Mouse (Mus musculus): ENCODE measurements around the gene Gm36210. TPM values are rescaled to one million over a fixed set of nuclear protein-coding genes. Genes with fewer than 3 reads are reported as not detected.

Gm36210 gene
- polyA plus RNA-seq, 1 experiment from 2014 or later, result 0.22 TPM

- no peak for ATAC-seq (replicated peaks; ENCODE audit: low FRiP score)
- H3K27ac ChIP-seq (ENCODE audit: low read depth, low read length), result peak within 1 kb of the TSS; percentile 70
Observed at GRCm38 (mm10) chr7:4925441-4926381, 19.4 kb upstream of the Gm36210 start, which contains the start of gene Ssc5d. Gene Ssc5d (plus strand): TSS chr7:4925785.

GRCm38 (mm10) chr7:4924891-4925301 is 18.6 kb upstream of the Gm36210 start:
- 16% methylated on average over 3 of the region's 4 CpGs for WGBS
- no peak overlapping the region for H3K4me2 ChIP-seq
- H3K4me1 ChIP-seq (replicated peaks; ENCODE audit: control insufficient read depth, insufficient read depth, low read length), result peaks cover 28% of the 10 kb centered on the region
- H3K36me3 ChIP-seq (ENCODE audit: control insufficient read depth, insufficient read depth, low read length), result peaks cover 11% of the 10 kb centered on the region
- peaks cover 26% of the 10 kb centered on the region for H3K27me3 ChIP-seq (replicated peaks; ENCODE audit: control insufficient read depth, insufficient read depth, low read length)
- H3K9ac ChIP-seq (ENCODE audit: low read depth, low read length), result no peak overlapping the region
- no peak for ATAC-seq (replicated peaks; ENCODE audit: low FRiP score)
- H3K4me3 ChIP-seq (ENCODE audit: low read depth, low read length), result no peak overlapping the region
- H3K9me3 ChIP-seq (ENCODE audit: control insufficient read depth, low read length), result no peaks in the 10 kb centered on the region
- peak overlapping the region; percentile 70 for H3K27ac ChIP-seq (ENCODE audit: low read depth, low read length)
- no peak for DNase-seq (ENCODE audit: low spot score)

More at GRCm38 (mm10) chr7:4925441-4926381, 19.4 kb upstream of the Gm36210 start, which contains the start of gene Ssc5d:
- WGBS, result 21% methylated on average over 6 of the region's 6 CpGs
- Histone ChIP-seq H3K4me1 (replicated peaks; ENCODE audit: control insufficient read depth, insufficient read depth, low read length) (peaks cover 26% of the 10 kb centered on the region), H3K4me3 (ENCODE audit: low read depth, low read length) (no peak within 1 kb of the TSS), H3K4me2 (no peak within 1 kb of the TSS), H3K9ac (ENCODE audit: low read depth, low read length) (no peak within 1 kb of the TSS; the same call in 1 of the 2 replicates), H3K27me3 (replicated peaks; ENCODE audit: control insufficient read depth, insufficient read depth, low read length) (peaks cover 26% of the 10 kb centered on the region), H3K9me3 (ENCODE audit: control insufficient read depth, low read length) (no peaks in the 10 kb centered on the region), H3K36me3 (ENCODE audit: control insufficient read depth, insufficient read depth, low read length) (peaks cover 2% of the 10 kb centered on the region; the same call in 1 of the 2 replicates)
- no peak for DNase-seq (ENCODE audit: low spot score)

- no peak for ATAC-seq (replicated peaks; ENCODE audit: low FRiP score)
- Histone ChIP-seq H3K9me3 (ENCODE audit: control insufficient read depth, low read length) (no peaks in the 10 kb centered on the region), H3K4me1 (replicated peaks; ENCODE audit: control insufficient read depth, insufficient read depth, low read length) (peaks cover 28% of the 10 kb centered on the region), H3K27ac (ENCODE audit: low read depth, low read length) (peak overlapping the region; percentile 70), H3K9ac (ENCODE audit: low read depth, low read length) (peak overlapping the region; percentile 14; the same call in 1 of the 2 replicates), H3K4me2 (peak overlapping the region; percentile 69; the same call in 1 of the 2 replicates), H3K36me3 (ENCODE audit: control insufficient read depth, insufficient read depth, low read length) (peaks cover 15% of the 10 kb centered on the region), H3K27me3 (replicated peaks; ENCODE audit: control insufficient read depth, insufficient read depth, low read length) (peaks cover 26% of the 10 kb centered on the region), H3K4me3 (ENCODE audit: low read depth, low read length) (no peak overlapping the region)
- no peak for DNase-seq (ENCODE audit: low spot score)
- WGBS, result 1% methylated on average over 4 of the region's 4 CpGs
Observed at GRCm38 (mm10) chr7:4924483-4924882, 18.2 kb upstream of the Gm36210 start.

GRCm38 (mm10) chr7:4923586-4924364 is 17.5 kb upstream of the Gm36210 start:
- Histone ChIP-seq H3K27me3 (replicated peaks; ENCODE audit: control insufficient read depth, insufficient read depth, low read length) (peaks cover 26% of the 10 kb centered on the region), H3K9me3 (ENCODE audit: control insufficient read depth, low read length) (no peaks in the 10 kb centered on the region), H3K4me3 (ENCODE audit: low read depth, low read length) (peak overlapping the region; percentile 15; the same call in 1 of the 2 replicates), H3K9ac (ENCODE audit: low read depth, low read length) (no peak overlapping the region; the same call in 1 of the 2 replicates), H3K27ac (ENCODE audit: low read depth, low read length) (peak overlapping the region; percentile 70), H3K4me2 (peak overlapping the region; percentile 69), H3K4me1 (replicated peaks; ENCODE audit: control insufficient read depth, insufficient read depth, low read length) (peaks cover 28% of the 10 kb centered on the region), H3K36me3 (ENCODE audit: control insufficient read depth, insufficient read depth, low read length) (peaks cover 22% of the 10 kb centered on the region)
- ATAC-seq (replicated peaks; ENCODE audit: low FRiP score) (no peak), DNase-seq (ENCODE audit: low spot score) (no peak)
- 7% methylated on average over 37 of the region's 37 CpGs for WGBS

GRCm38 (mm10) chr7:4922931-4923565 is 16.7 kb upstream of the Gm36210 start:
- 2% methylated on average over 14 of the region's 14 CpGs for WGBS
- H3K27ac ChIP-seq (ENCODE audit: low read depth, low read length), result 0 out of 2 replicates have a peak overlapping the region, but pooled peaks have one; percentile 13
- H3K9me3 ChIP-seq (ENCODE audit: control insufficient read depth, low read length), result no peaks in the 10 kb centered on the region
- DNase-seq (ENCODE audit: low spot score) (no peak), ATAC-seq (replicated peaks; ENCODE audit: low FRiP score) (no peak)
- peaks cover 28% of the 10 kb centered on the region for H3K4me1 ChIP-seq (replicated peaks; ENCODE audit: control insufficient read depth, insufficient read depth, low read length)
- peak overlapping the region; percentile 69 for H3K4me2 ChIP-seq
- peaks cover 26% of the 10 kb centered on the region for H3K27me3 ChIP-seq (replicated peaks; ENCODE audit: control insufficient read depth, insufficient read depth, low read length)
- H3K4me3 ChIP-seq (ENCODE audit: low read depth, low read length), result peak overlapping the region; percentile 26
- peaks cover 29% of the 10 kb centered on the region for H3K36me3 ChIP-seq (ENCODE audit: control insufficient read depth, insufficient read depth, low read length)
- no peak overlapping the region for H3K9ac ChIP-seq (ENCODE audit: low read depth, low read length)

GRCm38 (mm10) chr7:4922508-4922907 is 16.2 kb upstream of the Gm36210 start:
- Histone ChIP-seq H3K9me3 (ENCODE audit: control insufficient read depth, low read length) (no peaks in the 10 kb centered on the region), H3K4me3 (ENCODE audit: low read depth, low read length) (peak overlapping the region; percentile 26), H3K4me2 (peak overlapping the region; percentile 69), H3K4me1 (replicated peaks; ENCODE audit: control insufficient read depth, insufficient read depth, low read length) (peaks cover 28% of the 10 kb centered on the region), H3K36me3 (ENCODE audit: control insufficient read depth, insufficient read depth, low read length) (peaks cover 29% of the 10 kb centered on the region), H3K27me3 (replicated peaks; ENCODE audit: control insufficient read depth, insufficient read depth, low read length) (peaks cover 26% of the 10 kb centered on the region), H3K27ac (ENCODE audit: low read depth, low read length) (0 out of 2 replicates have a peak overlapping the region, but pooled peaks have one; percentile 13), H3K9ac (ENCODE audit: low read depth, low read length) (no peak overlapping the region)
- peak; percentile 10; the same call in 1 of the 2 replicates for ATAC-seq (replicated peaks; ENCODE audit: low FRiP score)
- peak; percentile 73 for DNase-seq (ENCODE audit: low spot score)
- WGBS, result 1% methylated on average over 14 of the region's 14 CpGs

- Histone ChIP-seq H3K4me1 (replicated peaks; ENCODE audit: control insufficient read depth, insufficient read depth, low read length) (peaks cover 27% of the 10 kb centered on the region), H3K27me3 (replicated peaks; ENCODE audit: control insufficient read depth, insufficient read depth, low read length) (peaks cover 26% of the 10 kb centered on the region), H3K4me3 (ENCODE audit: low read depth, low read length) (peak within 1 kb of the TSS; percentile 26), H3K4me2 (peak within 1 kb of the TSS; percentile 69), H3K27ac (ENCODE audit: low read depth, low read length) (peak within 1 kb of the TSS; percentile 13; the same call in 1 of the 2 replicates), H3K36me3 (ENCODE audit: control insufficient read depth, insufficient read depth, low read length) (peaks cover 29% of the 10 kb centered on the region), H3K9ac (ENCODE audit: low read depth, low read length) (peak within 1 kb of the TSS; percentile 5; the same call in 1 of the 2 replicates), H3K9me3 (ENCODE audit: control insufficient read depth, low read length) (no peaks in the 10 kb centered on the region)
- no peak for ATAC-seq (replicated peaks; ENCODE audit: low FRiP score)
- 30% methylated on average over 8 of the region's 8 CpGs for WGBS
- no peak for DNase-seq (ENCODE audit: low spot score)
Observed at GRCm38 (mm10) chr7:4921824-4922482, 15.6 kb upstream of the Gm36210 start, which contains the start of gene Nat14. Gene Nat14 (plus strand): TSS chr7:4922028.
